In genomic region chr19:60757099-60757785, GRCm38 (mm10) we compare ENCODE assay signal across 8 mouse cellular contexts. TPM values are rescaled to one million over a fixed set of nuclear protein-coding genes. Genes with fewer than 3 reads are reported as not detected.
DNase-seq lines count a peak whose midpoint lies in the region; ATAC-seq and TF ChIP-seq lines count a peak whose summit lies in the region.

No protein-coding gene starts in this region.

- H3K36me3 ChIP-seq in lung, embryonic 15.5 days = peaks cover 10% of the 10 kb centered on the region
- H3K36me3 ChIP-seq in embryonic facial prominence, embryonic 15.5 days = peaks cover 13% of the 10 kb centered on the region
- peaks cover 10% of the 10 kb centered on the region for H3K36me3 ChIP-seq in intestine, postnatal 0 days (ENCODE audit: control insufficient read depth, insufficient read depth)
- H3K36me3 ChIP-seq in neural tube, embryonic 14.5 days (ENCODE audit: control insufficient read depth, insufficient read depth, low read length) = peaks cover 3% of the 10 kb centered on the region; the same call in 1 of the 2 replicates

- H3K27me3 ChIP-seq in lung, embryonic 15.5 days = no peaks in the 10 kb centered on the region; the same call in 1 of the 2 replicates
- no peaks in the 10 kb centered on the region for H3K27me3 ChIP-seq in embryonic facial prominence, embryonic 15.5 days
- H3K27me3 ChIP-seq in intestine, postnatal 0 days (replicated peaks; ENCODE audit: control insufficient read depth, insufficient read depth, low read length) = no peaks in the 10 kb centered on the region
- no peaks in the 10 kb centered on the region for H3K27me3 ChIP-seq in neural tube, embryonic 14.5 days (ENCODE audit: control insufficient read depth, insufficient read depth, low read length)

- 5% methylated on average over 25 of the region's 25 CpGs for WGBS in lung, embryonic 15.5 days
- 5% methylated on average over 25 of the region's 25 CpGs for WGBS in embryonic facial prominence, embryonic 15.5 days
- WGBS in intestine, postnatal 0 days = 5% methylated on average over 25 of the region's 25 CpGs
- 6% methylated on average over 25 of the region's 25 CpGs for WGBS in neural tube, embryonic 14.5 days

- H3K4me2 ChIP-seq in lung, embryonic 15.5 days = peak overlapping the region; percentile 96
- peak overlapping the region; percentile 100 for H3K4me2 ChIP-seq in embryonic facial prominence, embryonic 15.5 days (replicated peaks)
- H3K4me2 ChIP-seq in intestine, postnatal 0 days (replicated peaks; ENCODE audit: low read depth) = peak overlapping the region; percentile 100
- peak overlapping the region; percentile 95 for H3K4me2 ChIP-seq in neural tube, embryonic 14.5 days (ENCODE audit: low read depth, low read length)

- H3K9ac ChIP-seq in lung, embryonic 15.5 days = peak overlapping the region; percentile 58
- H3K9ac ChIP-seq in embryonic facial prominence, embryonic 15.5 days = no peak overlapping the region; the same call in 1 of the 2 replicates
- 0 out of 2 replicates have a peak overlapping the region, but pooled peaks have one; percentile 48 for H3K9ac ChIP-seq in intestine, postnatal 0 days (ENCODE audit: low read depth, low read length)
- peak overlapping the region; percentile 80 for H3K9ac ChIP-seq in neural tube, embryonic 14.5 days (replicated peaks; ENCODE audit: low read depth, low read length)

- no peak overlapping the region for H3K27ac ChIP-seq in lung, embryonic 15.5 days
- H3K27ac ChIP-seq in embryonic facial prominence, embryonic 15.5 days (replicated peaks) = no peak overlapping the region
- H3K27ac ChIP-seq in intestine, postnatal 0 days (ENCODE audit: low read depth, low read length) = no peak overlapping the region
- H3K27ac ChIP-seq in neural tube, embryonic 14.5 days (ENCODE audit: low read depth, low read length) = no peak overlapping the region; the same call in 1 of the 2 replicates

- ATAC-seq in lung, embryonic 15.5 days (ENCODE audit: borderline replicate concordance, extremely low read depth, low FRiP score, low TSS enrichment) = no peak
- ATAC-seq in embryonic facial prominence, embryonic 15.5 days (ENCODE audit: insufficient number of reproducible peaks, low FRiP score, low TSS enrichment, low read depth) = no peak
- no peak for ATAC-seq in intestine, postnatal 0 days
- ATAC-seq in neural tube, embryonic 14.5 days (ENCODE audit: low read depth) = no peak

- peak overlapping the region; percentile 71 for H3K4me3 ChIP-seq in lung, embryonic 15.5 days
- peak overlapping the region; percentile 80 for H3K4me3 ChIP-seq in embryonic facial prominence, embryonic 15.5 days (replicated peaks)
- peak overlapping the region; percentile 86 for H3K4me3 ChIP-seq in intestine, postnatal 0 days (ENCODE audit: low read depth, low read length)
- peak overlapping the region; percentile 80 for H3K4me3 ChIP-seq in neural tube, embryonic 14.5 days (ENCODE audit: low read depth, low read length)

- peaks cover 16% of the 10 kb centered on the region for H3K4me1 ChIP-seq in lung, embryonic 15.5 days
- H3K4me1 ChIP-seq in embryonic facial prominence, embryonic 15.5 days = peaks cover 14% of the 10 kb centered on the region
- 0 out of 2 replicates have a peak, but pooled peaks cover 4% of the 10 kb centered on the region for H3K4me1 ChIP-seq in intestine, postnatal 0 days (replicated peaks; ENCODE audit: control insufficient read depth, insufficient read depth, low read length)
- peaks cover 8% of the 10 kb centered on the region; the same call in 1 of the 2 replicates for H3K4me1 ChIP-seq in neural tube, embryonic 14.5 days (ENCODE audit: control insufficient read depth, insufficient read depth, low read length)

- no peak for TF ChIP-seq CTCF in intestine, postnatal 0 days (IDR thresholded peaks at IDR 0.05; ENCODE audit: low read depth)

- H3K9me3 ChIP-seq in lung, embryonic 15.5 days = no peaks in the 10 kb centered on the region
- no peaks in the 10 kb centered on the region for H3K9me3 ChIP-seq in embryonic facial prominence, embryonic 15.5 days (replicated peaks)
- no peaks in the 10 kb centered on the region for H3K9me3 ChIP-seq in intestine, postnatal 0 days (ENCODE audit: control insufficient read depth)
- no peaks in the 10 kb centered on the region for H3K9me3 ChIP-seq in neural tube, embryonic 14.5 days (ENCODE audit: control insufficient read depth, low read length)

- no peak for DNase-seq in lung, postnatal 25 days (ENCODE audit: low spot score)
- DNase-seq in adrenal gland, adult (ENCODE audit: inconsistent age in 2 of 2, low spot score in 1 of 2) = no peak
- no peak for DNase-seq in cerebellum, postnatal 36 days
- no peak for DNase-seq in thymus, postnatal 10 days (ENCODE audit: low spot score in 2 of 2)

RNA-seq across cellular contexts. Expression of gene Nanos1, which starts 1.5 kb away (rescaled TPM):
- 1.4 and 1.6 TPM in 2 replicates for polyA plus RNA-seq in lung, embryonic 15.5 days (2015; fragmentation: Nextera tagmentation; extraction: Ambion mirVana)
- 1.7 and 2.1 TPM in 2 replicates for polyA plus RNA-seq in embryonic facial prominence, embryonic 15.5 days (2015; fragmentation: Nextera tagmentation; extraction: Ambion mirVana)
- 0.60 and 0.67 TPM in 2 replicates for polyA plus RNA-seq in intestine, postnatal 0 days (2015; fragmentation: Nextera tagmentation; extraction: Ambion mirVana)
- 20.6 and 21.2 TPM in 2 replicates for polyA plus RNA-seq in neural tube, embryonic 14.5 days (2014; fragmentation: Nextera tagmentation; extraction: Ambion mirVana)

RNA-seq across cellular contexts. Expression of gene Eif3a, which starts 33.2 kb away (rescaled TPM):
- polyA plus RNA-seq in lung, embryonic 15.5 days (2015; fragmentation: Nextera tagmentation; extraction: Ambion mirVana) = 132 and 137 TPM in 2 replicates
- 131 and 138 TPM in 2 replicates for polyA plus RNA-seq in embryonic facial prominence, embryonic 15.5 days (2015; fragmentation: Nextera tagmentation; extraction: Ambion mirVana)
- polyA plus RNA-seq in intestine, postnatal 0 days (2015; fragmentation: Nextera tagmentation; extraction: Ambion mirVana) = 57.2 and 64.2 TPM in 2 replicates
- 123 and 131 TPM in 2 replicates for polyA plus RNA-seq in neural tube, embryonic 14.5 days (2014; fragmentation: Nextera tagmentation; extraction: Ambion mirVana)

RNA-seq across cellular contexts. Expression of gene Fam45a, which starts 54.1 kb away (rescaled TPM):
- polyA plus RNA-seq in lung, embryonic 15.5 days (2015; fragmentation: Nextera tagmentation; extraction: Ambion mirVana) = 30.3 and 32.3 TPM in 2 replicates
- 41.4 and 44.6 TPM in 2 replicates for polyA plus RNA-seq in embryonic facial prominence, embryonic 15.5 days (2015; fragmentation: Nextera tagmentation; extraction: Ambion mirVana)
- 26.0 and 29.2 TPM in 2 replicates for polyA plus RNA-seq in intestine, postnatal 0 days (2015; fragmentation: Nextera tagmentation; extraction: Ambion mirVana)
- polyA plus RNA-seq in neural tube, embryonic 14.5 days (2014; fragmentation: Nextera tagmentation; extraction: Ambion mirVana) = 47.9 and 49.8 TPM in 2 replicates
